Mouse (Mus musculus) testis, adult 2 months (tissue): ENCODE measurements at regions not wholly inside any gene's neighbourhood (a gene's known extent, or its start where the extent isn't known, plus 50 kb on each side); places are given as distances from the start of the nearest gene placed in this dataset.

Source experiments
- H3K27ac ChIP-seq: fragments of 200-500 bp; 2 replicates; pipeline ENCODE4 v1.5.1; 2012; ENCODE audit warnings: low read depth, low read length; ENCODE audit not compliant: control insufficient read depth, insufficient read depth
- H3K27me3 ChIP-seq: fragments of 200-500 bp; 2 replicates; pipeline ENCODE4 v1.6.1; 2012; ENCODE audit warnings: mild to moderate bottlenecking, low read length, moderate library complexity; ENCODE audit not compliant: control insufficient read depth, insufficient read depth
- H3K36me3 ChIP-seq: fragments of 200-500 bp; 2 replicates; pipeline ENCODE4 v1.6.1; 2012; ENCODE audit warnings: mild to moderate bottlenecking, low read length; ENCODE audit not compliant: control insufficient read depth, insufficient read depth
- H3K4me1 ChIP-seq: fragments of 200-500 bp; 2 replicates; pipeline ENCODE4 v1.6.1; 2012; ENCODE audit warnings: low read length; ENCODE audit not compliant: control insufficient read depth, insufficient read depth
- H3K4me3 ChIP-seq: fragments of 200-500 bp; 2 replicates; pipeline ENCODE4 v1.5.1; 2012; ENCODE audit warnings: low read depth, mild to moderate bottlenecking, low read length, moderate library complexity, mixed read lengths; ENCODE audit not compliant: control insufficient read depth
- CTCF ChIP-seq: fragments of 200-500 bp; IDR thresholded peaks from 2 replicates; pipeline ENCODE4 v1.5.1; 2012; ENCODE audit warnings: low read depth, mild to moderate bottlenecking, inconsistent platforms, low read length, moderate library complexity; ENCODE audit not compliant: control insufficient read depth, insufficient read depth, insufficient replicate concordance
- POLR2A ChIP-seq: fragments of 200-500 bp; IDR thresholded peaks from 2 replicates; pipeline ENCODE4 v1.6.1; 2012; ENCODE audit warnings: low read depth, mild to moderate bottlenecking, inconsistent platforms, low read length, moderate library complexity; ENCODE audit not compliant: control insufficient read depth

DNA sequence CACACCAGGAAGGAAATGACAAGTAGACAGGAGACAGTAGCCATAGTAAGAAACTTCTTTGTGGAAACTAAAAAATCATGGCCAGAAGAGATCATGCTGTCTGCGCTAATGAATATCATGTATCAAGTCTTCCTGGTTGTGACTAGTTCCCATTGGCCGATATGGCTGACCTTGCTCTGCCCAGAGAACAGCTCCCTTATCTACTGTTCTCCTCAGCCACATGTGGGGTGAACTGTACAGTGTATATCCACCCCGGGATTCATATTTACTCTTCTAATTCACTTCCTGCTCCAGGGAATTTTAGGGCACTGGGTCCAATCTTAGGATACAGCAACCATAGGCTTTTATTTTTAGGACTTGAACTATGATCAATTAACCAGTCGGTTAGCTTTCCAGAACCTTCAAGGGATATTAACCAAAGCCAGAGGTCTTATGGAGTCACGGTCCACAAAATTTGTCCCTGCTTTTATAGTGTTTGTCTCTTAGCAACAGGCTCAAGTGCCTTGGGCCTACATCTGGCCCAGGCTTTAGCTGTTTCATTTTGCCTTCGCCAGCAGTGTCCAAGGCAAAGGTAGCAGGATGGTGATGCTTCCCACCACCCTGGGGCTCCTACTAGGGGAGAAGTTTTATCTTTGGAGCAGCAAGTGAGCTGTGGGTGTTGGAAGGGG is 255.6 kb upstream of the Ppp2r3a start:
- H3K4me1 ChIP-seq: no peaks in the 10 kb centered on the region
- H3K27me3 ChIP-seq: no peaks in the 10 kb centered on the region
- H3K4me3 ChIP-seq: no peak overlapping the region
- no peak overlapping the region for H3K27ac ChIP-seq
- TF ChIP-seq POLR2A: no peak
- no peak for TF ChIP-seq CTCF
- H3K36me3 ChIP-seq: no peaks in the 10 kb centered on the region

DNA sequence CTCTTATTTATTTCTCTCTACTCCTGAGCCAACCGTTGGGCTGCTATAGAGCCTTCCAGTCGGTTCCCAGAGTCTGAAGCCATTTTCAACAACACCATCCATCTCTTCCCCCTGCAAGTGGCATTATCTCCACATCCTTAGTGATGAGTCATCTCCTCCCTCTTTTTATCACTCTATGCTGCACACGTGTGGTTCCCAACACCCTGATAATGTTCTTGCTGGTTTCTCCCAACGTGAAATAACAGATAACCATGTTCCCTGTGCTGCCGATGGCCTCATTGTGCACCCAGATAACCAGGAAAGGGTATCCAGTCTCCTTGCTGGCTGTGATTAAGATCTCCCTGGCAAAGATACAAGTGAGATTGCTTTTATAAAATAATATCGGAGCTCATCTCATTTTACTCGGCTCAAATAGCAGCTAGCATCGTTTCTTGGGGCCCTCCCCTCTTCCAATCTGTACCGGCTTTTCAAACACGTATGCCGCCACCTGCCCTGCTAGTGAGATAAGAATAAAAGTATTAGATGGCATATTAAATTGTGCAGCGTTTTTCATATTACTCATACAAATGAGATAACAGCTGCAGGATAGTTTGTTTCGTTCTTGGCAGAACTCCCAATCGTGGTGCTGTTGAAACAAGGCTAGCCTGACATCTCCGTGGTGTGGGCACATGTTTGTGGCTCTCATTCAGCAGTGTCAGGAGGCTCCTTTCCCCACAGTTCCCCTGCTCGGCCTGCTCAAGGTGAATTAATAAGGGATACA is 250.3 kb upstream of the Ppp2r3a start:
- Histone ChIP-seq H3K4me3 (no peak overlapping the region), H3K27me3 (no peaks in the 10 kb centered on the region), H3K4me1 (no peaks in the 10 kb centered on the region), H3K36me3 (no peaks in the 10 kb centered on the region), H3K27ac (no peak overlapping the region)
- TF ChIP-seq CTCF (no peak), POLR2A (no peak)

DNA sequence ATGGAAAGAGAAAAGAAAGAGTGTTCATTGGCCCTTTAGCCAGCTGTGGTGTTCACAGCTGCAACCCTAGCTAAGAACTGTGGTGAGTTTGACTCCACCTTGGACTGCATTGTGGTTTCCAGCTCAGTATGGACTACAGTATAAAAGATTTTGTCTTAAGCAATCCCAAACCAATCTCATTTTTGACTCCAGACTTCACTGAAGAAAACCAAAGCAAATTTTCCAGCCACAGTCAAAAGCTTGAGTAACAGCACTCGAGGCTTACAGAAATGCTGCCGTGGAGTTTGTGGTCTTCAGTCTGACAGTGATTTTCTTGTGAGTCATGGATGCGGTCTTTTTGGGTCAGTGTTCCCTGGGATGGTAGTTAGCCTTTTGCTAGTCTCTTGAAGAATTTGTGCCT is 249.4 kb upstream of the Ppp2r3a start:
- H3K27ac ChIP-seq: no peak overlapping the region
- TF ChIP-seq CTCF: no peak
- no peaks in the 10 kb centered on the region for H3K4me1 ChIP-seq
- H3K36me3 ChIP-seq: no peaks in the 10 kb centered on the region
- no peaks in the 10 kb centered on the region for H3K27me3 ChIP-seq
- H3K4me3 ChIP-seq: no peak overlapping the region

DNA sequence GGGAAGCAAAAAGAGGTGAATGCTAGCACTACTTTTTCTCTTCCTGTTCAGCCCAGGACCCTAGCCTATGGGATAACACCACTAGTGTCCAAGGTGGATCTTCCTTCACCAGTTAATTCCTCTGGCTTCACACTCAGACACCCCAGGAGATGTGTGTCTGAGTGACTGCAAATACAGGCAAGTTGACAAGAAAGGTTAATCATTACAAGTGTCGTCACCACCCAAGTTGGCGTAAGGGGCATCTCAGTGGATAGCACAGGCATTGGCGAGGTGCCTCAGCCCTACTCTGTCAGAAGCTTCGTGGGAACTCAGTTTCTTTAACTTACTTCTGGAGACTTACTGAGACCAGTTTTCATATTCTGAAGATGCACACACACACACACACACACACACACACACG is 247.1 kb upstream of the Ppp2r3a start:
- Histone ChIP-seq H3K36me3 (no peaks in the 10 kb centered on the region), H3K27me3 (no peaks in the 10 kb centered on the region), H3K27ac (no peak overlapping the region), H3K4me1 (no peaks in the 10 kb centered on the region), H3K4me3 (no peak overlapping the region)
- TF ChIP-seq POLR2A (no peak), CTCF (no peak)

DNA sequence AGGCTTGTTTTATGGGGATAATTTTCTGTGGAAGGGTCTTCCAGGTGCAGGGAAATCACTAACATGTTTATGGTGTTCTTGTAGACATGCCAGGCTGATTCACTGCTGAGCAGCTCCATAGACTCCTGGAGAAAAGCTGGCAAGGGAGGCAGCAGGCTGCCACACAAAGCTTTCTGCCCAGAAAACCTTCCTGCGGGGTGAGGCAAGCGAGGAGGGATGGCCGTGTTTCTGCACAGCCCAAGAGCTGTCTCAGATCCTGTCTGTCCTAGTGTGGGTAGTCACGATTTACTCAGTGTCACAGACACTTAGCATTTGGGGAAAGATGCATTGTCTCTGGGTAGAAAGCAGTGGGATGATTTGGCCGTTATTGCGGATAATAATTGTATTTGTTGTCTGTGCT is 244.2 kb upstream of the Ppp2r3a start:
- Histone ChIP-seq H3K4me1 (no peaks in the 10 kb centered on the region), H3K27me3 (no peaks in the 10 kb centered on the region), H3K36me3 (no peaks in the 10 kb centered on the region), H3K27ac (no peak overlapping the region), H3K4me3 (no peak overlapping the region)
- TF ChIP-seq POLR2A: no peak
- TF ChIP-seq CTCF: no peak

DNA sequence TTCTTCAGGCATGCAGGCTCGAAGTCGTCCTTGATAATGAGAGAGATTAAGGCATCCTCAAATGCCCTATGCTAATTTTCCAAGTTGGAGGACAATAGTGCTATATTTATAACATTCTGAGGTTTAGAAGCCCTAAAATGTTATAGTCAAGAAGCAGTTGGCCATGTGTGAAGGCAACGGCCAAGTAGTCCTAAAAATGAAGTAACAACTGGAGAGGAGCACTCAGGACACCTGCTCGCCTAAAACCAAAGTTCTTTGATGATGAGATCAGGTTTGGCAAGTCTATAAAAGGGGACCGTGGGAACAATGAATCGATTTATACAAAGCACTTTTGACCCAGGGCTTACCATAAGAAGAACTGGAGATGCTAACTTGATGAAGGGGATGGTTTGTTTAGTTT is 237.4 kb upstream of the Ppp2r3a start:
- no peak overlapping the region for H3K27ac ChIP-seq
- TF ChIP-seq CTCF (no peak), POLR2A (no peak)

DNA sequence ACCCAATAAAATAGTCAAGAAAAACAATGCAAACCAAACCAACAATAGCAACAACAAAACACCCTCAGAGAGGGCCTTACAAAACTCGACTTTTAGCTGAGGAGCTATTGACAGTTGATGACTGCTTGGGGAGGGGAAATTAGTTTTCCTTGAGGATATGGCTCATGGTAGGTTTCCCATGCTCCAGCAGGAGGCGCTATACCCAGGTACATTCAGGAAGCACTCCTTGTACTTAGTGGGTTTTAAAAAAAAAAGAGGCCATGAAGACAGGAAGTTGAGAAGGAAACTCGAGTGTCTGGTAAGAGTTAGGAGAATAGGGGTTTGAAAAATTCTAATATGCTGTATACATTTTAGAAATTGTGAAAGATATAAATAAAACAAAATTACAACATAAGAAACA is 224.6 kb upstream of the Ppp2r3a start:
- Histone ChIP-seq H3K36me3 (no peaks in the 10 kb centered on the region), H3K4me1 (peaks cover 5% of the 10 kb centered on the region; the same call in 1 of the 2 replicates)

More for the DNA sequence above, 237.4 kb upstream of the Ppp2r3a start:
- Histone ChIP-seq H3K27me3 (no peaks in the 10 kb centered on the region), H3K4me3 (no peak overlapping the region), H3K4me1 (no peaks in the 10 kb centered on the region), H3K36me3 (no peaks in the 10 kb centered on the region)

More for the DNA sequence above, 224.6 kb upstream of the Ppp2r3a start:
- Histone ChIP-seq H3K27me3 (no peaks in the 10 kb centered on the region), H3K4me3 (no peak overlapping the region), H3K27ac (no peak overlapping the region)
- no peak for TF ChIP-seq CTCF
- no peak for TF ChIP-seq POLR2A
